Mouse (Mus musculus) spleen, adult 12 weeks (tissue): Measurements from ENCODE around the gene Acvr1c.

Source experiments
- DNase-seq: peaks from one replicate; pipeline ENCODE4 v3.0.0; 2022; ENCODE audit warnings: low spot score

Gene Acvr1c

GRCm38 (mm10) chr2:58282259-58282910 is 75.3 kb downstream of the Acvr1c start:
- peak; percentile 36 for DNase-seq

GRCm38 (mm10) chr2:58281046-58281445 is 76.6 kb downstream of the Acvr1c start:
- no peak for DNase-seq

GRCm38 (mm10) chr2:58279163-58279562 is 78.5 kb downstream of the Acvr1c start:
- no peak for DNase-seq

GRCm38 (mm10) chr2:58276454-58276853 is 81.2 kb downstream of the Acvr1c start:
- no peak for DNase-seq

- DNase-seq, result no peak
These were observed 117.1 kb downstream of the Acvr1c start for GRCm38 (mm10) chr2:58240639-58241038.

- DNase-seq, result no peak
These were observed 120.2 kb downstream of the Acvr1c start for GRCm38 (mm10) chr2:58237487-58237886.
